18 mouse cellular contexts compared by ENCODE assay signal in the genomic region with DNA sequence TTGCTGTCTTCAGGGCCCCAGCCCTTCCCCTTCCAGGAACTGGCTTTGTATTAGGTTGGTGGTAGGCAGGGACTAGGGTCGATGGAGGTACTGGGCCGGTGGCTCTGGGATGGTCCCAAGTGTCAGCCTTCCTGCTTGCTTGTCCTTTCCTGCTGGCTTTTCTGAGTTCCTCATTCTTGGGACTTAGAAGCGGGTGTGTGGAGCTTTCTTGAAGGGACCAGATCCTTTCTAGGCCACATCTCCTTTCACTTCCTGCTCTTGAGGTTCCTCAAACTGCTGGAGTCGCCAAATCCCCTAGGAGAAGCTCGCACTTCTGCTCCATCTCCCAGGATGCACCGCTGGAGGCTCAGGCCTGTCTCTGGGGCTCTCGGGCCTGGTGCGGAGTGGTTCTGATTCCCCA. TPM values are rescaled to one million over a fixed set of nuclear protein-coding genes. Genes with fewer than 3 reads are reported as not detected.
DNase-seq lines count a peak whose midpoint lies in the region; ATAC-seq lines count a peak whose summit lies in the region.
"Had no signal": no experiment of that assay in that cellular context is flagged by ENCODE, and none has a peak within 500 bp of the region (broad histone marks: within the 10 kb centered on the region; RNA-seq: fewer than 3 reads in every experiment).

No protein-coding gene starts in this region.

- DNase-seq in gastrocnemius, adult 18-20 months (ENCODE audit: low spot score), result peak; percentile 9
- no peak for DNase-seq in gastrocnemius, postnatal 36 days
- peak; percentile 15 to 31 for DNase-seq in lung, adult 18-20 months
- DNase-seq in lung, postnatal 14 days, result no peak
- no peak for DNase-seq in adrenal gland, postnatal 14 days
- DNase-seq: cerebellum, postnatal 14 days; kidney, adult 11 months; liver, embryonic 13.5 days; thymus, adult 18-20 months had no signal

- H3K4me2 ChIP-seq in forebrain, embryonic 12.5 days, result no peak overlapping the region
- H3K4me2 ChIP-seq: forebrain, embryonic 15.5 days; hindbrain, embryonic 12.5 days; liver, embryonic 13.5 days had no signal

- H3K36me3 ChIP-seq in forebrain, embryonic 12.5 days (replicated peaks), result no peaks in the 10 kb centered on the region
- H3K36me3 ChIP-seq: forebrain, embryonic 15.5 days; hindbrain, embryonic 12.5 days; liver, embryonic 13.5 days had no signal

- 81% methylated on average over 8 of the region's 8 CpGs for WGBS in forebrain, embryonic 12.5 days

- no peaks in the 10 kb centered on the region for H3K4me1 ChIP-seq in brown adipose tissue, adult 24 weeks (ENCODE audit: control insufficient read depth, insufficient read depth, insufficient read length, low read length)
- no peaks in the 10 kb centered on the region; the same call in 1 of the 2 replicates for H3K4me1 ChIP-seq in forebrain, embryonic 12.5 days
- H3K4me1 ChIP-seq: forebrain, embryonic 15.5 days; hindbrain, embryonic 12.5 days had no signal

- H3K9me3 ChIP-seq in forebrain, embryonic 12.5 days, result no peaks in the 10 kb centered on the region
- H3K9me3 ChIP-seq: forebrain, embryonic 15.5 days; hindbrain, embryonic 12.5 days; liver, embryonic 13.5 days had no signal

- H3K9ac ChIP-seq in forebrain, embryonic 12.5 days, result no peak overlapping the region
- H3K9ac ChIP-seq: forebrain, embryonic 15.5 days; hindbrain, embryonic 12.5 days; liver, embryonic 13.5 days had no signal

- H3K4me3 ChIP-seq in brown adipose tissue, adult 24 weeks (ENCODE audit: insufficient read depth, low read depth, low read length), result no peak overlapping the region
- H3K4me3 ChIP-seq in forebrain, embryonic 12.5 days (replicated peaks), result no peak overlapping the region
- H3K4me3 ChIP-seq: forebrain, embryonic 15.5 days; hindbrain, embryonic 12.5 days; liver, embryonic 13.5 days had no signal

- intact Hi-C loops in gastrocnemius, postnatal 36 days (cut with DNase I), result no loop called here

- peak; percentile 69 for ATAC-seq in megakaryocyte progenitor cell, adult 5-6 weeks (replicated peaks; ENCODE audit: poor library complexity)
- ATAC-seq in forebrain, embryonic 12.5 days (ENCODE audit: low FRiP score), result no peak
- ATAC-seq: activated CD4-positive, CD25-positive, alpha-beta regulatory T cell, adult 4 months; forebrain, embryonic 15.5 days had no signal

- peak overlapping the region; percentile 81; the same call in 1 of the 2 replicates for H3K27ac ChIP-seq in brown adipose tissue, adult 24 weeks (replicated peaks; ENCODE audit: low read depth, low read length)
- no peak overlapping the region for H3K27ac ChIP-seq in forebrain, embryonic 12.5 days
- H3K27ac ChIP-seq: forebrain, embryonic 15.5 days; hindbrain, embryonic 12.5 days; liver, embryonic 13.5 days had no signal

- H3K27me3 ChIP-seq in forebrain, embryonic 12.5 days, result no peaks in the 10 kb centered on the region
- H3K27me3 ChIP-seq: forebrain, embryonic 15.5 days; hindbrain, embryonic 12.5 days; liver, embryonic 13.5 days had no signal

RNA-seq across cellular contexts. Expression of a gene that starts 7.9 kb away (rescaled TPM):
- total RNA-seq in gastrocnemius, adult 18-20 months (2021), result under 1 TPM in 1 of 2 experiments, not detected in 1; 0.47 TPM
- not detected for total RNA-seq in gastrocnemius, postnatal 36 days (2021)
- not detected in 2 replicates for polyA plus RNA-seq in brown adipose tissue, adult 24 weeks (2012; ENCODE audit: insufficient read depth, insufficient read length, missing spikeins)
- not detected in 2 replicates for total RNA-seq in megakaryocyte progenitor cell, adult 5-6 weeks (2015)
- 0.62 TPM in 1 of 2 replicates, not detected in the other for total RNA-seq in megakaryocyte progenitor cell, adult 5-6 weeks (2017)
- polyA plus RNA-seq in forebrain, embryonic 12.5 days (2016; fragmentation: Nextera tagmentation; extraction: Ambion mirVana), result not detected in 2 replicates
- 1.9 and 30.0 TPM in 2 replicates for total RNA-seq in adrenal gland, postnatal 14 days (2021)
- total RNA-seq: left cerebral cortex, postnatal 14 days had no signal
- polyA plus RNA-seq: activated CD4-positive, CD25-positive, alpha-beta regulatory T cell, adult 4 months; forebrain, embryonic 15.5 days; hindbrain, embryonic 12.5 days had no signal

RNA-seq across cellular contexts. Expression of a gene that starts 30.7 kb away (rescaled TPM):
- total RNA-seq in gastrocnemius, adult 18-20 months (2021), result not detected
- total RNA-seq in gastrocnemius, postnatal 36 days (2021), result not detected
- 0.87 TPM in 1 of 2 replicates, not detected in the other for polyA plus RNA-seq in brown adipose tissue, adult 24 weeks (2012; ENCODE audit: insufficient read depth, insufficient read length, missing spikeins)
- not detected in 2 replicates for total RNA-seq in megakaryocyte progenitor cell, adult 5-6 weeks (2015)
- total RNA-seq in megakaryocyte progenitor cell, adult 5-6 weeks (2017), result not detected in 2 replicates
- polyA plus RNA-seq in forebrain, embryonic 12.5 days (2016; fragmentation: Nextera tagmentation; extraction: Ambion mirVana), result 0.63 and 0.75 TPM in 2 replicates
- total RNA-seq in adrenal gland, postnatal 14 days (2021), result 2.2 and 47.3 TPM in 2 replicates
- polyA plus RNA-seq: activated CD4-positive, CD25-positive, alpha-beta regulatory T cell, adult 4 months; large intestine, adult 2 months; small intestine, adult 2 months had no signal

RNA-seq across cellular contexts. Expression of a gene that starts 45.6 kb away (rescaled TPM):
- 1 to 10 TPM in 1 of 2 experiments, under 1 TPM in 1; 0.87 to 2.0 TPM for total RNA-seq in gastrocnemius, adult 18-20 months (2021)
- 1 to 10 TPM; 1.1 to 1.2 TPM for total RNA-seq in gastrocnemius, postnatal 36 days (2021)
- 13.1 and 16.8 TPM in 2 replicates for polyA plus RNA-seq in brown adipose tissue, adult 24 weeks (2012; ENCODE audit: insufficient read depth, insufficient read length, missing spikeins)
- total RNA-seq in megakaryocyte progenitor cell, adult 5-6 weeks (2015), result 25.7 and 30.7 TPM in 2 replicates
- total RNA-seq in megakaryocyte progenitor cell, adult 5-6 weeks (2017), result 29.3 and 36.6 TPM in 2 replicates
- not detected in 2 replicates for polyA plus RNA-seq in forebrain, embryonic 12.5 days (2016; fragmentation: Nextera tagmentation; extraction: Ambion mirVana)
- total RNA-seq in adrenal gland, postnatal 14 days (2021), result 1.8 and 3.3 TPM in 2 replicates

Comparison
In these comparisons a context has a peak if more than half of its experiments do, and no peak if none do; other contexts are left out.
1. DNase-seq: peak in gastrocnemius, adult 18-20 months (single experiment) and lung, adult 18-20 months (2 of 2); none in gastrocnemius, postnatal 36 days (0 of 2), lung, postnatal 14 days (single experiment) and adrenal gland, postnatal 14 days (single experiment).